Mouse (Mus musculus): ENCODE measurements at regions not wholly inside any gene's neighbourhood (a gene's known extent, or its start where the extent isn't known, plus 50 kb on each side); places are given as distances from the start of the nearest gene placed in this dataset.

- H3K79me2 ChIP-seq (ENCODE audit: control insufficient read depth, insufficient read depth, low read length) = no peaks in the 10 kb centered on the region
- H3K36me3 ChIP-seq (ENCODE audit: control insufficient read depth, insufficient read depth, low read length) = no peaks in the 10 kb centered on the region
- H3K9ac ChIP-seq (ENCODE audit: low read depth, low read length) = no peak overlapping the region
- 48% methylated on average over 12 of the region's 12 CpGs for WGBS
- DNase-seq (ENCODE audit: extremely low read depth, low read depth, low spot score) = peak; percentile 82
- H3K4me3 ChIP-seq (ENCODE audit: insufficient read depth, low read depth, low read length) = no peak overlapping the region
- H3K27me3 ChIP-seq (ENCODE audit: control insufficient read depth, insufficient read depth, low read length) = no peaks in the 10 kb centered on the region
- TF ChIP-seq CTCF (IDR thresholded peaks at IDR 0.05; ENCODE audit: low read depth, low read length) (peak; percentile 46), POLR2A (IDR thresholded peaks at IDR 0.05; ENCODE audit: extremely low read depth, insufficient read depth, low read length) (no peak)
- peaks cover 4% of the 10 kb centered on the region for H3K4me1 ChIP-seq (ENCODE audit: control insufficient read depth, insufficient read depth, low read length)
- H3K27ac ChIP-seq (replicated peaks; ENCODE audit: insufficient read depth, low read depth, low read length) = no peak overlapping the region
Observed at GRCm38 (mm10) chr9:43491024-43491751, 180.5 kb downstream of the Trim29 start.

GRCm38 (mm10) chr9:43492236-43493000 is 181.8 kb downstream of the Trim29 start:
- Histone ChIP-seq H3K27ac (replicated peaks; ENCODE audit: insufficient read depth, low read depth, low read length) (no peak overlapping the region), H3K4me3 (ENCODE audit: insufficient read depth, low read depth, low read length) (no peak overlapping the region)
- DNase-seq (ENCODE audit: extremely low read depth, low read depth, low spot score) = no peak

GRCm38 (mm10) chr9:43498596-43498995 is 187.9 kb downstream of the Trim29 start:
- no peaks in the 10 kb centered on the region for H3K4me1 ChIP-seq (ENCODE audit: control insufficient read depth, insufficient read depth, low read length)
- H3K9ac ChIP-seq (ENCODE audit: low read depth, low read length) = no peak overlapping the region
- no peak overlapping the region for H3K27ac ChIP-seq (replicated peaks; ENCODE audit: insufficient read depth, low read depth, low read length)
- 68% methylated on average over 13 of the region's 14 CpGs for WGBS
- no peak overlapping the region for H3K4me3 ChIP-seq (ENCODE audit: insufficient read depth, low read depth, low read length)
- H3K79me2 ChIP-seq (ENCODE audit: control insufficient read depth, insufficient read depth, low read length) = no peaks in the 10 kb centered on the region
- no peaks in the 10 kb centered on the region for H3K36me3 ChIP-seq (ENCODE audit: control insufficient read depth, insufficient read depth, low read length)
- no peak for DNase-seq (ENCODE audit: extremely low read depth, low read depth, low spot score)
- no peaks in the 10 kb centered on the region for H3K27me3 ChIP-seq (ENCODE audit: control insufficient read depth, insufficient read depth, low read length)
- TF ChIP-seq POLR2A (IDR thresholded peaks at IDR 0.05; ENCODE audit: extremely low read depth, insufficient read depth, low read length) (no peak), CTCF (IDR thresholded peaks at IDR 0.05; ENCODE audit: low read depth, low read length) (no peak)

More at GRCm38 (mm10) chr9:43492236-43493000, 181.8 kb downstream of the Trim29 start:
- Histone ChIP-seq H3K36me3 (ENCODE audit: control insufficient read depth, insufficient read depth, low read length) (no peaks in the 10 kb centered on the region), H3K27me3 (ENCODE audit: control insufficient read depth, insufficient read depth, low read length) (no peaks in the 10 kb centered on the region), H3K9ac (ENCODE audit: low read depth, low read length) (no peak overlapping the region), H3K79me2 (ENCODE audit: control insufficient read depth, insufficient read depth, low read length) (no peaks in the 10 kb centered on the region), H3K4me1 (ENCODE audit: control insufficient read depth, insufficient read depth, low read length) (peaks cover 4% of the 10 kb centered on the region)
- 72% methylated on average over 7 of the region's 7 CpGs for whole genome bisulfite sequencing
- TF ChIP-seq CTCF (IDR thresholded peaks at IDR 0.05; ENCODE audit: low read depth, low read length) (no peak), POLR2A (IDR thresholded peaks at IDR 0.05; ENCODE audit: extremely low read depth, insufficient read depth, low read length) (no peak)

- Histone ChIP-seq H3K9ac (ENCODE audit: low read depth, low read length) (no peak overlapping the region), H3K27ac (replicated peaks; ENCODE audit: insufficient read depth, low read depth, low read length) (no peak overlapping the region), H3K4me3 (ENCODE audit: insufficient read depth, low read depth, low read length) (no peak overlapping the region), H3K36me3 (ENCODE audit: control insufficient read depth, insufficient read depth, low read length) (no peaks in the 10 kb centered on the region), H3K79me2 (ENCODE audit: control insufficient read depth, insufficient read depth, low read length) (no peaks in the 10 kb centered on the region), H3K4me1 (ENCODE audit: control insufficient read depth, insufficient read depth, low read length) (no peaks in the 10 kb centered on the region), H3K27me3 (ENCODE audit: control insufficient read depth, insufficient read depth, low read length) (no peaks in the 10 kb centered on the region)
- no peak for DNase-seq (ENCODE audit: extremely low read depth, low read depth, low spot score)
- 64% methylated on average over 14 of the region's 14 CpGs for WGBS
- TF ChIP-seq POLR2A (IDR thresholded peaks at IDR 0.05; ENCODE audit: extremely low read depth, insufficient read depth, low read length) = no peak
- TF ChIP-seq CTCF (IDR thresholded peaks at IDR 0.05; ENCODE audit: low read depth, low read length) = no peak
Observed at GRCm38 (mm10) chr9:43504270-43504932, 193.8 kb downstream of the Trim29 start.

GRCm38 (mm10) chr9:43505856-43506255 is 195.2 kb downstream of the Trim29 start:
- DNase-seq (ENCODE audit: extremely low read depth, low read depth, low spot score) = no peak
- no peaks in the 10 kb centered on the region for H3K79me2 ChIP-seq (ENCODE audit: control insufficient read depth, insufficient read depth, low read length)
- H3K4me3 ChIP-seq (ENCODE audit: insufficient read depth, low read depth, low read length) = no peak overlapping the region
- WGBS = 77% methylated on average over 4 of the region's 4 CpGs
- H3K9ac ChIP-seq (ENCODE audit: low read depth, low read length) = no peak overlapping the region
- no peaks in the 10 kb centered on the region for H3K4me1 ChIP-seq (ENCODE audit: control insufficient read depth, insufficient read depth, low read length)
- no peak overlapping the region for H3K27ac ChIP-seq (replicated peaks; ENCODE audit: insufficient read depth, low read depth, low read length)
- no peaks in the 10 kb centered on the region for H3K36me3 ChIP-seq (ENCODE audit: control insufficient read depth, insufficient read depth, low read length)
- TF ChIP-seq CTCF (IDR thresholded peaks at IDR 0.05; ENCODE audit: low read depth, low read length) = no peak
- TF ChIP-seq POLR2A (IDR thresholded peaks at IDR 0.05; ENCODE audit: extremely low read depth, insufficient read depth, low read length) = no peak
- H3K27me3 ChIP-seq (ENCODE audit: control insufficient read depth, insufficient read depth, low read length) = no peaks in the 10 kb centered on the region
